Mouse (Mus musculus): ENCODE measurements around the gene Trim30c.
A peak's percentile ranks its signal among the peaks of the same experiment; 100 is the strongest.
"Not testable (repeated sequence)": the region's sequence is repeated elsewhere in the genome, so short reads cannot be mapped to it uniquely, and the experiment has no call there.

Trim30c gene

DNA sequence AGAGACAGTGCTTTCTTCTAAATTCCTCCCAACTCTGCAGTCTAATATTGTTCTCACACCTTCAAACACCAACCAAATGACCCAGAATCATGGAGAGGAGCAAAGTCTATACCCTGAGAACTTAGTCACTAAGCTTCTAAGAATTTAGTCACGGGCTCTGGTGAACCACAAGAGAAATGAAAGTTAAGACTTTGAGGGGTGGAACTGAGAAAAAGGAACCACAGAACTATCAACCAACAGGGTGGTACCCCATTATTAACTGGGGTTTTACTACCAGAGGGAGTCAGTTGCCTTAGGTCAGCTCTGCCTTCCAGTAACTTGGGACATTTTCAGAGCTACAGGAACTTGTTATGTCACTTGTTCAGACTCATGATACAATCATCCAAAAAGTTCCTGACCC is at the start of gene Trim30c:
TSS of gene Trim30c (minus strand) at position 140 of the 400 bp plus-strand sequence.
- peak; percentile 6 for DNase-seq (ENCODE audit: low read depth, low spot score)

DNA sequence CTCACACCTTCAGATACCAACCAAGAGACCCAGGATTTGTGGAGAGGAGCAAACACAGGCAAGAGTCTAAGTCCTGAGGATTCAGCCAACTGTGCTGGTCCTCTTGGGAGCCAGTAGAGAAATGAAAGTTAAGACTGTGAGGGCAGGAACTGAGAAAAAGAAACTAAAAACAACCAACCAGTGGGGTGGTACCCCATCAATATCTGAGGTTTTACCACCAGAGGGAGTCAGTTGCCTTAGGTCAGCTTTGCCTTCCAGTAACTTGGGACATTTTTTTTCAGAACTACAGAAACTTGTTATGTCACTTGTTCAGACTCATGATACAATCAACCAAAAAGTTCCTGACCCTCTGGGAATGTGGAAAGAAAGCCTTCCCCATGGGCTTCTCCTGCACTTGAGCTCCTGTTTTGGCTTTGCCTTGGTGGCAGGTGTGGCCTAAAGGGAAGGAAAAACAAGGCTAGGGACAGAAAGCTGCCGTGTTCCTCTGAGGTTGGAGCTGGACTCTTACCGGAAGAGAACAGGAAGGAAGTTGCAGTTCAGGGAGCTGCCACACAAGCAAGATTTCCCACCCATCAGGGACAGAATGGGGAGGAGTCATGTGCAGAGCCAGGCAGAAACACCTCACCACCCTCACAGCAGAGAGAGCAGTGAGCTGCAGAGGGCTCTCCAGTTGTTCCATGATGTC is 45.5 kb upstream of the Trim30c start:
- DNase-seq (ENCODE audit: low read depth, low spot score) = peak; percentile 88

DNA sequence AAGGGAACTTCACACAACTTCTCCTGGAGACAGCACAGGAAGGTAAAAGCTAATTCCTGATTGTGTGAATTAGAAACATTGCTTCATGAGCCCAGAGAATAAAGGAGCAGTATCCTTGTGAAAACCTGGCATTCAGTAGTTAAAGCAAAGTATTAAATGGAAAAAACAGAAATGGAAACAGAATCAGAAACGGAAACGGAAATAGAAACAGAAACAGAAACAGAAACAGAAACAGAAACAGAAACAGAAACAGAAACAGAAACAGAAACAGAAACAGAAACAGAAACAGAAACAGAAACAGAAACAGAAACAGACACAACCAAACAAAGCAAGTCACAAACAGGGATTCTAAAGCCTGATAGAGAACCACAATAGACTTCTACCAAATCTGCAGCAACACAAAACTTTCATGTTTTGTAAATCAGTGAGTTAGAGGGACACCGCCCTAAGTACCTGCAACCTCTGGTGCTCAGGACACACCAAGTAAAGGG is 3.9 kb upstream of the Trim30c start:
- DNase-seq (ENCODE audit: low read depth, low spot score) = peak; percentile 13

DNA sequence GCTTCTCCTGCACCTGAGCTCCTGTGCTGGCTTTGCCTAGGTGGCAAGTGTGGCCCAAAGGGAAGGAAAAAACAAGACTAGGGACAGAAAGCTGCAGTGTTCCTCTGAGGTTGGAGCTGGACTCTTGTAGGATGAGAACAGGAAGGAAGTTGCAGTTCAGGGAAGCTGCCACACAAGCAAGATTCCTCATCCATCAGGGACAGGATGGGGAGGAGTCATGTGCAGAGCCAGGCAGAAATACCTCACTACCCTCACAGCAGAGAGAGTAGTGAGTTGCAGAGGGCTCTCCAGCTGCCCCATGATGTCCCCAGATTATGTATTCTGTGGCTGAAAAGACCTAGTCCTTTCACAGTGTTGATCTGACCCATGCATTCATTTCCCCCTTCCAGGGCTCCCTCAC is 503 bp upstream of the Trim30c start:
- DNase-seq (ENCODE audit: low read depth, low spot score) = no peak

DNA sequence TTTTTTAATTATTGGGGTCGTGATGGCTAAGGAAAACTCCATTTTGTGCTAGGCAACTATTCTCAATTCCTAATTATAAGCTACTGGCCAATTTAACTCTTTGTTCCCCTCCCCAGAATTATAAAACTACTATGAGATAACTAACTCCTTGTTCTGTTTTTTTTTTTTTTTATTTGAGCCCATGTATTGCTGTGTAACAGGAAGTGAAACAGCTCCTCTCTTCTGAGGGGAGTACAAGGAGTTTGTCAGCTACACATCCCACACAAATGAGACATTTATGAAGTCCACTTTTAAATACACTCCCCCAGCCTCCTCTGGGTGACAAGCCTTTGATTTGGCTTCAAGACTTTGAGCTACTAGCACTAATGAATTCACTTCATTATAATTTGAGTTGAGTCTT is 2.1 kb downstream of the Trim30c start:
- DNase-seq (ENCODE audit: low read depth, low spot score) = no peak

DNA sequence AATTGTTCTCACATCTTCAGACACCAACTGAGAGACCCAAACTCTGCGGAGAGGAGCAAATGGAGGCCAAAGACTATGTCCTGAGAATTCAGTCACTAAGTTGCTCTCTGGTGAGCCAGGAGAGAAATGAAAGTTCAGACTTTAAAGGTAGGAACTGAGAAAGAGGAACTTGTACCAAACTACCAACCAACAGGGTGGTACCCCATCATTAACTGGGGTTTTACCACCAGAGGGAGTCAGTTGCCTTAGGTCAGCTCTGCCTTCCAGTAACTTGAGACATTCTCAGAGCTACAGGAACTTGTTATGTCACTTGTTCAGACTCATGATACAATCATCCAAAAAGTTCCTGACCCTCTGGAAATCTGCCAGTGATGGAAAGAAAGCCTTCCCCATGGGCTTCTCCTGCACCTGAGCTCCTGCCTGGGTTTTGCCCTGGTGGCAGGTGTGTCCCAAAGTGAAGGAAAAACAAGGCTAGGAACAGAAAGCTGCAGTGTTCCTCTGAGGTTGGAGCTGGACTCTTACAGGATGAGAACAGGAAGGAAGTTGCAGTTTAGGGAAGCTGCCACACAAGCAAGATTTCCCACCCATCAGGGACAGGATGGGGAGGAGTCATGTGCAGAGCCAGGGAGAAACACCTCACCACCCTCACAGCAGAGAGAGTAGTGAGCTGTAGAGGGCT is 30.8 kb downstream of the Trim30c start, which contains the start of gene Trim30b:
TSS of gene Trim30b (minus strand) at position 149 of the 679 bp plus-strand sequence.
- peak; percentile 76 for DNase-seq (ENCODE audit: low read depth, low spot score)

DNA sequence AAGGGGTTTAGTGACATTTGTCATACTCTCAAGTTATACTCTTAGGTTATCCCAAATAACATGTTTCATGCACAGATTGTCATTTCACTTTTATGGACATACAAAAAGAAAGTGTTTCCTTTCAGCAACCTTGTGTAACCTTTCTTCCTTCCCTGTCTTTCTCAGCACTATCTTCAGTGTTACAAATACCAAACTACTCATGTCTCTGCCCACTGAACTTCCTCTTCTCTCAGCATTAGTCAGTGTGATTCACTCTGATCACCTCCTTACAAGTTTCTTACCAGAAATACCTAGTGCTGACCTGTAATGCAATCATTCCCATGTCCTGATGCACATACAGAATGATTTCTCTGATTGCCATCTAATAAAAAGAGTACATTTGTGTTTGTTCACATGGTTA is 34.3 kb downstream of the Trim30c start:
- no peak for DNase-seq (ENCODE audit: low read depth, low spot score)

DNA sequence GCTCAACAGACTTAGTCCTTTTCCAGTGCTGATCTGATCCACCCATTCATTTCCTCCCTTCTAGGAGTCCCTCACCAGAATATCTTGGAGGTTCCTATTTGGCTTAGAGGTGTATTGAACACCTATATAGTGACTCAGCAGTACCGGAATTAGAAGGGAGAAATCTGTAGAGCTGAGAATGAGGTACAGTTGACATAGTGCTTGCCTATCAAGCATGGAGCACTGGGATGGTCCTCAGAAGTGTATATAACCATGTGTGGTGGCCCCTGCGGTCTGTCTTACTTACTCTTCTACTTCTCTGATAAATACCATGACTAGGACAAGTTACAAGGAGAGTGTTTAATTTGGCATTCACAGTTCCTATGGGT is 47.1 kb downstream of the Trim30c start:
- DNase-seq (ENCODE audit: low read depth, low spot score) = no peak

DNA sequence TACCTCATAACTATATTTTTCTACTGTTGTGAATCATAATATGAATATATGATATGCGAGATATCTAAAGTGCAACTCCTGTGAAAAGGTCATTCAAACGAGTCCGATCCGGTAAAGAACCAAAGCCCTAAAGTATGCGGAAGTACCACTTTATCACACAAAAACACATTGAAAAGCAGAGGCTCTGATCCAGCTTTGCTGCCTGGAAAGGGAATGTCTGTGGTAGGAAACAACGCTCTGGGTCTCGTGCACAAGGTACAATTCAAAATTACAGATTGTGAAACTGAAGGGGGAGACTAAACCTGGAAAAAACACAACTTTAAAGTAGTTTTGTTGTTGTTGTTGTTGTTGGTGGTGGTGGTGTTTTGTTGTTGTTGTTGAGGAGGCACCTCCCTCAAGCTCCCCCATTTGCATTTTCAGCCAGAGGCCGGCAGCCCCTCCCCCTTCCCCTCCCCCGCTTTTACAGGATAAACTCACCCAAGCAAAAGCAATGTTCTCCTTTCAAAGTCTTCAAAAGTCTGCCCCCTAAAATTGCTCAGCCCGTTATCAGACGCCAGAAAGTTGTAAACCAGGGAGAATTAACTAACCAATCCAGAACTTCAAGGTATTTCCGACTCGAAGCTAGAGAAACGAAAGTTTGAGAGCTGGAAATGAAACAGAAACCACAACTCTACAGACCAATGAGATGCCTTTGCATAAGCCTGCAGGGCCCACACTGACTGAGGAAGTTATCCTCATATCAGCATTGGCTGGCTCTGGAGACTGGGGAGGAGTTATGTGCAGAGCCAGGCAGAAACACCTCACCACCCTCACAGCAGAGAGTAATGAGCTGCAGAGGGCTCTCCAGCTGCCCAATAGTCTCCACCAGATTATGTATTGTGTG is 47.7 kb downstream of the Trim30c start, which contains the start of gene Trim12c:
TSS of gene Trim12c (minus strand) at position 646 of the 883 bp plus-strand sequence.
- DNase-seq (ENCODE audit: low read depth, low spot score) = peak; percentile 91

DNA sequence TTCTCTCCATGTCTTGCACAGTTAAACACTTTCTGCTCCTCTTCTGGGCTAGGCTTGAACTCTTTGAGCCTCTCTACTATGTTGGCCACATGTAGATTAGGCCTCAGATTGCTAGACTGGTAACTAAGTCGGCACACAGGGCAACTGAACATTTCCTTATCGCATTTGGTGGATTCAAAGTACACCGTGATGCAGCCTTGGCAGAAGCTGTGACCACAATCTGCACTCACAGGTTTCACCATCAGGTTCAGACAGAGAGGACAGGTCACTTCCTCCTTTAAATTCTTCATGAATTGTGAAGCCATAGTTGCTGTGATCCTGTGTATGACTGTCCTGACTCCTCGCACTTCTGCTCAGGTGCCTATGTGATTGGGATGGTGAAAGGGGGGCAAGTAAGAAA is 52.6 kb downstream of the Trim30c start:
- DNase-seq (ENCODE audit: low read depth, low spot score) = not testable (repeated sequence)

DNA sequence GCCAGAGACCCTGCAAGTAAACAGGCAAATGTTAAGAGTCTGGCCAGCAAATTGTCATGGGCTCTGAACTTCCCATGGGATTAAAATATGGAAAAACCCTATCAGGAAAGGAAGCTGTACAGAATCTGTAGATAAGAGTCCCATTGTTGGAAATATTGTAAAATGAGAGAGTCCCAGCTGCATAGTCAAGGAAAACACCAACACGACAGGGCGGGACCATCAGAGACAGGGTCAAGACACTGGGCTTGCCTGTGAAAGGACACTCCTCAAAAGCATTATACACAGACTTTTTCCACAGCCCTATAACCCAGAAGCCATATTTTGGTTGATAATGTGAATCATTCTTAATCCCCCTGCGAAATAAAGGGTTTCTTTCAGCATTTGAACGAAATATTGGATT is 59.9 kb downstream of the Trim30c start:
- not testable (repeated sequence) for DNase-seq (ENCODE audit: low read depth, low spot score)

DNA sequence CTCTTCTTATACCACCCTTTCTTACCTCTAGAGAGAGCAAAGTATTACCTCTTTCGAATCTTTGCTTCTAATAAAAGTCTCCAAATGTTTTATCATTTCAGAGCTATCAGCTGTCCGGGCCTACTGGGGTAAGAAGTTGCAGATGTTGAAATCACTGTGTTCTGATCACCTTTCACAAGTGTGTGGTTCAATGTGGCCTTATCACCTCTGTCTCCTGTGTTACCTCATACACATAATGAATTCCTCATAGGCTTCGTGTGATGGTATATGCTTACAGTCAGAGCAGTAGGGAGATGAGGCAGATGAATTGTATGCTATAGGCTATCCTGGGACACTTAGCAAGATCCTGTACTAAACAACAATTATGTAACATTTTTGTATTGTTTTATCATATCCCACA is 65.1 kb downstream of the Trim30c start:
- DNase-seq (ENCODE audit: low read depth, low spot score) = not testable (repeated sequence)

Data from CD4-positive, CD25-positive, alpha-beta regulatory T cell, adult 2 months (primary cell).